Mouse (Mus musculus): ENCODE results near the gene Sdhc. TPM values are rescaled to one million over a fixed set of nuclear protein-coding genes. Genes with fewer than 3 reads are reported as not detected.

The Sdhc gene
- 295 and 310 TPM in 2 replicates for polyA plus RNA-seq (2014; fragmentation: Nextera tagmentation; extraction: Ambion mirVana)

DNA sequence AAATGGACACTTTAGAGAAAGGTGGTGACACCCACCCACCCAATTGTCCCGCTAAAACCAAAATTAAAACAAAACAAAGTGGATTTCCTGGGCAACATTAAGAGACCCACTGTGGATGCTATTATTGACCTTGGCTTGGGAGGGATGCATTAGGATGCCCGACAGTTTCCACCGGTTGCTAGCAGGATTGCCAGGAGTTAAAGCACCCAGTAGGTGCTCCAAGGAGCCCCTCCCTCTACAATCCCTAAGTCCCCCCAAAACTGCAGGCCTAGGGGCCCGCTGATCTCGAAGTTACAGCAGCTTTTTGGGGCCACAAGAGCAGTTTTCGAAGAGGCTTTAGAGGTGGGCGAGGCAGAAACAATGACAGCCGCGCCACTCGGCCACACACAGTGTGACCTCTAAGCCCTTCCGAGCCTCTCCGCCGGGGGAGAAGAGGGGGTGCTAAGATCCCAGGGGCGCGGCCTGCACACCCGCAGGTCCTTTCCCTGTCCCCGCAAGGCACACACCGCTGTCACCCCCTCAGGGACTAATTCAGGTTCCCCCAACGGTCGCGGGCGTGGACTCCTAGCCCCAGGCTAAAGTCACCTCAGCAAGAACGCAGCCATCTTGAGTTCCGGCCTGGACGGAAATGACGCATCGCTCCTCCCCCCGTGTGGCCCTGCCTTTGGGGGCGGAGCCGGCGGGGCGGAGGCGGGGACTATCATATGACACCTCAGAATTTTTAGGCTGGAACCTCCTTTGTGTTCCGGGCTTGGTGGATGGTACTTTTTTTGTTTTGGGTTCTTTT lies at the start of gene Sdhc, which contains the start of gene Mpz:
TSS of gene Sdhc (minus strand) at position 630 of the 787 bp plus-strand sequence.
TSS of gene Mpz (plus strand) at position 738 of the 787 bp plus-strand sequence.
- Histone ChIP-seq H3K27ac (replicated peaks; ENCODE audit: low read depth, low read length) (peak within 1 kb of the TSS; percentile 85), H3K4me2 (ENCODE audit: low read length) (peak within 1 kb of the TSS; percentile 91), H3K9ac (replicated peaks; ENCODE audit: low read length) (peak within 1 kb of the TSS; percentile 82), H3K36me3 (ENCODE audit: control insufficient read depth, insufficient read depth, low read length) (peaks cover 6% of the 10 kb centered on the region; the same call in 1 of the 2 replicates), H3K4me1 (ENCODE audit: control insufficient read depth, insufficient read depth, low read length) (peaks cover 13% of the 10 kb centered on the region), H3K9me3 (ENCODE audit: control insufficient read depth, low read length) (no peaks in the 10 kb centered on the region), H3K27me3 (ENCODE audit: control insufficient read depth, insufficient read depth, low read length) (no peaks in the 10 kb centered on the region), H3K4me3 (replicated peaks; ENCODE audit: low read depth, low read length) (peak within 1 kb of the TSS; percentile 79)
- ATAC-seq (ENCODE audit: low FRiP score, low TSS enrichment) (peak; percentile 95), DNase-seq (peak; percentile 97)
- WGBS = under 1% methylated on average over 34 of the region's 34 CpGs

DNA sequence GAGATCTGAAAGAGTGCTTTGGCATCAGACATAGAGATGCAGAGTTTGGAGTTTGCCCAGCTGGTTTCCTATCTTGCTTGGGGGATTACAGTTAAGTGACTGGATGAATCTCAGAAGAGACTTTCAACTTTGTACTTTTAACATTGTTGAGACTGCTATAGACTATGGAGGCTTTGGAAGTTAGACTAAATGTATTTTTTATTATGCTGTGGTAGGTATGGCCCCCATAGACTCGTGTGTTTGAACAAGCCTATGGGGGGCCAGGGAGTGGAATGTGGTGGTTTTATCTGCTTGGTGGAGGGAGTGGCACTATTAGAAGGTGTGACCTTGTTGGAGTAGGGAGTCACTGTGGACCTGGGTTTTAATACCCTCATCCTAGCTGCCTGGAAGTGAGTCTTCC lies 49.1 kb upstream of the Sdhc start:
- Histone ChIP-seq H3K9ac (replicated peaks; ENCODE audit: low read length) (no peak overlapping the region), H3K4me1 (ENCODE audit: control insufficient read depth, insufficient read depth, low read length) (peaks cover 13% of the 10 kb centered on the region), H3K27me3 (ENCODE audit: control insufficient read depth, insufficient read depth, low read length) (peaks cover 17% of the 10 kb centered on the region), H3K4me2 (ENCODE audit: low read length) (no peak overlapping the region), H3K9me3 (ENCODE audit: control insufficient read depth, low read length) (no peaks in the 10 kb centered on the region), H3K36me3 (ENCODE audit: control insufficient read depth, insufficient read depth, low read length) (no peaks in the 10 kb centered on the region), H3K4me3 (replicated peaks; ENCODE audit: low read depth, low read length) (no peak overlapping the region), H3K27ac (replicated peaks; ENCODE audit: low read depth, low read length) (no peak overlapping the region)
- 76% methylated on average over 1 of the region's 1 CpGs for WGBS
- ATAC-seq (ENCODE audit: low FRiP score, low TSS enrichment) (no peak), DNase-seq (no peak)

DNA sequence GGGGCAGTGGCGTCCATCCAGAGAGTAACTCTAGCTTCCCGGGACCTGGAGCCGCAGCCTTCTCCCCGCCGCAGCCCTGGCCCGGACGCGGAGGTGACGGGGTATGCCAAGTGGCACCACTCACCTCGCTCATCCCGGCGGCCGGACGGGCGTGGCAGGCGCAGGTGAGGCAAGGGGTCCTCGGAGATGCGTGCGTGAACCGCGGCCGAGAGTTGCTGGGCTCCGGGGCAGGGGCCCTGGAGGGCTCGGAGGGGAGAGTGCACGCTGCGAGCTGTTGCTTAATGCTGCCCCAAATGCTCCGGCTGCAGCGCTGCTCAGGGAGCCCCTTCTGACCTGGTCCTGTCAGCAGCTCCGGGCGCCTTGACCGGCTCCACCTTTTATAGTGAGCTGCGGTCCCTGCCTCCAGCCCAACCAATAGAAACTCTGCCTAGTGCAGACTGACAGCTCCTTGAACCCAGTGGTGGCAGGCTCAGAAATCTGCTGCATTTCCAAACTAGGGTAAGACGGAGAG lies 45.5 kb upstream of the Sdhc start, which contains the start of gene Pcp4l1:
TSS of gene Pcp4l1 (minus strand) at position 382 of the 511 bp plus-strand sequence.
- DNase-seq = peak; percentile 76
- Histone ChIP-seq H3K4me2 (ENCODE audit: low read length) (peak within 1 kb of the TSS; percentile 97), H3K9ac (replicated peaks; ENCODE audit: low read length) (peak within 1 kb of the TSS; percentile 57), H3K27me3 (ENCODE audit: control insufficient read depth, insufficient read depth, low read length) (peaks cover 17% of the 10 kb centered on the region), H3K4me3 (replicated peaks; ENCODE audit: low read depth, low read length) (peak within 1 kb of the TSS; percentile 63), H3K4me1 (ENCODE audit: control insufficient read depth, insufficient read depth, low read length) (peaks cover 36% of the 10 kb centered on the region), H3K27ac (replicated peaks; ENCODE audit: low read depth, low read length) (no peak within 1 kb of the TSS), H3K36me3 (ENCODE audit: control insufficient read depth, insufficient read depth, low read length) (no peaks in the 10 kb centered on the region), H3K9me3 (ENCODE audit: control insufficient read depth, low read length) (no peaks in the 10 kb centered on the region)
- WGBS = 0% methylated on average over 33 of the region's 33 CpGs
- peak; percentile 71 for ATAC-seq (ENCODE audit: low FRiP score, low TSS enrichment)

DNA sequence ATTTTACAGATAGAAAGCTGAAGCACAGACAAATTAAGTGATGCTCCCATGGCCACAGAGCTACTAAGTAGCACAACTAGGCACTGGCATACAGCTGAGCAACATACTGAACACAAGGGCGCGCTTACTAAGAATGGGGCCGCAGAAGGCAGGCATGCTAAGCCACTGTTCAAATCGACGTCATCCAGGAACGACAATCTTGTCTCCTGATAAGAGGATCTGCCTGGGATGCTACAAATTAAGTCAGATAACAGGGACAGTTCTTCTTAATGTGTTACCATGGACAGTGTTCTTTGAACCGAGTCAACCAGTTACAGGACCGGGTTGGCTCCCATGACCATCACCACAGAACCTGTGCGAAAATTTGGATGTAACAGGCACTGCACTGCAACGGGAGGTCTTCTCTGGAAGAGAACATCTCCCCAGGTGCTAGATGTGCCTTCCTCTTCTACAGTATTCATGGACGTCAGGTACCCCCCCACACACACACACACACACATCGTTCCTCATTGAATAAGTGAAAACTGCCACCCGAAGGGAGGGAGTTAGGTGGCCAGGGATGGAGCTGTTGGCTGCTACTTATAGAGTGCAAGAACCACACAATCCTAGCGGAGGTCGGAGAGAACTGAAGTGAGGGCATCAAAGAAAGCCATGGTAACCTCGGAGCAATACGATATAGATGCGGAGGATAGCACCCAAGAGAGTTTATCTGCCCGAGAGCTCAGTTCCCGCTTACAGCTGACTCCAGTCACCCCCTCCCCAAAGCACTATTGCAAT lies 44.8 kb upstream of the Sdhc start:
- no peak for ATAC-seq (ENCODE audit: low FRiP score, low TSS enrichment)
- WGBS = 4% methylated on average over 20 of the region's 20 CpGs

DNA sequence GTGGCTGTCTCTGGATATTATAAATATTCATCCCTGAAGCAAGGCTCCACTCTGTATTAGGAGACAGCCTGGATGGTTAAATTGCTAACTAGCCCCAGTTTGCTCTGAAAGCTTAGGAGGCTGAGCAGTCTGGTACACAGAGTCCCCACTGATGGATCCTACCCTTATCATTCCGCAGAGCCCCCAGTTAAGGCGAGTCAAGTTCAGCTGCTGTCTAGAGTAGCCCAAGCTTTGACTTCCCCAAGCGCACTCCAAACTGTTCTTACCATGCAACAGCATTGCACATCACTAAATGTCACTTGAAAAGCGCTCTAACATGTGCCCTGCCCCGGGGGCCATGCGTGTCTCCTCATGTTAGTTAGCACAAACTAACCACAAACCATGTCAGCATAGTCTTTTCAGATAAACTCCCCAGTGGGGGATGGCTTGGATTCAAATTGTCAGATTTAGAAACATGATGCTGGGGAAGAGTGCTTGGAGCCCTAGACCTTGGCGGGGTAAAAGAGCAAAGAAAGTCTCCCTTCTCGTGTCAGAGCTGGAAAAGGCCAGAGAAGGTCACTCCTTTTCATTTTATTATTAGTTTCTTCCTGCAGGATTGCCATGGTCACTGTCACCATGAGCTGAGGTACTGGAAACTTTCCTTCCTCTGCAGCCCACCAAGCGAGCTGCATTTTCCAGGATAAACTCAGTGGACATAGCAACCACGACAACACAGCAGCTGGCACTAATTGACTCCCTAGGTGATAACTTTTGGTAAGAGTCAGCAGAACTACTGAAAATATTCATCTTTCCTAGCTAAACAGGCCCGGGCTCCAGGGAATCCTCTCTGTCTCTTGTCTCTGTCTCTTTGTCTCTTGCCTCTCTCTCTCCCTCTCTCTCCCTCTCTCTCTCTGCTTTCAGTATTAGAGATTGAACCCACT lies 43.8 kb upstream of the Sdhc start:
- peak overlapping the region; percentile 97 for H3K4me2 ChIP-seq (ENCODE audit: low read length)
- no peaks in the 10 kb centered on the region for H3K9me3 ChIP-seq (ENCODE audit: control insufficient read depth, low read length)
- 24% methylated on average over 11 of the region's 11 CpGs for WGBS
- no peaks in the 10 kb centered on the region for H3K36me3 ChIP-seq (ENCODE audit: control insufficient read depth, insufficient read depth, low read length)
- peak overlapping the region; percentile 27 for H3K4me3 ChIP-seq (replicated peaks; ENCODE audit: low read depth, low read length)
- H3K27me3 ChIP-seq (ENCODE audit: control insufficient read depth, insufficient read depth, low read length) = peaks cover 17% of the 10 kb centered on the region
- H3K4me1 ChIP-seq (ENCODE audit: control insufficient read depth, insufficient read depth, low read length) = peaks cover 40% of the 10 kb centered on the region
- ATAC-seq (ENCODE audit: low FRiP score, low TSS enrichment) (no peak), DNase-seq (peak; percentile 36)
- H3K27ac ChIP-seq (replicated peaks; ENCODE audit: low read depth, low read length) = no peak overlapping the region
- H3K9ac ChIP-seq (replicated peaks; ENCODE audit: low read length) = no peak overlapping the region

More for the DNA sequence above, 44.8 kb upstream of the Sdhc start:
- DNase-seq = peak; percentile 55
- Histone ChIP-seq H3K4me2 (ENCODE audit: low read length) (peak overlapping the region; percentile 97), H3K9ac (replicated peaks; ENCODE audit: low read length) (peak overlapping the region; percentile 57; the same call in 1 of the 2 replicates), H3K9me3 (ENCODE audit: control insufficient read depth, low read length) (no peaks in the 10 kb centered on the region), H3K4me1 (ENCODE audit: control insufficient read depth, insufficient read depth, low read length) (peaks cover 36% of the 10 kb centered on the region), H3K27me3 (ENCODE audit: control insufficient read depth, insufficient read depth, low read length) (peaks cover 17% of the 10 kb centered on the region), H3K27ac (replicated peaks; ENCODE audit: low read depth, low read length) (no peak overlapping the region), H3K36me3 (ENCODE audit: control insufficient read depth, insufficient read depth, low read length) (no peaks in the 10 kb centered on the region), H3K4me3 (replicated peaks; ENCODE audit: low read depth, low read length) (peak overlapping the region; percentile 63)

DNA sequence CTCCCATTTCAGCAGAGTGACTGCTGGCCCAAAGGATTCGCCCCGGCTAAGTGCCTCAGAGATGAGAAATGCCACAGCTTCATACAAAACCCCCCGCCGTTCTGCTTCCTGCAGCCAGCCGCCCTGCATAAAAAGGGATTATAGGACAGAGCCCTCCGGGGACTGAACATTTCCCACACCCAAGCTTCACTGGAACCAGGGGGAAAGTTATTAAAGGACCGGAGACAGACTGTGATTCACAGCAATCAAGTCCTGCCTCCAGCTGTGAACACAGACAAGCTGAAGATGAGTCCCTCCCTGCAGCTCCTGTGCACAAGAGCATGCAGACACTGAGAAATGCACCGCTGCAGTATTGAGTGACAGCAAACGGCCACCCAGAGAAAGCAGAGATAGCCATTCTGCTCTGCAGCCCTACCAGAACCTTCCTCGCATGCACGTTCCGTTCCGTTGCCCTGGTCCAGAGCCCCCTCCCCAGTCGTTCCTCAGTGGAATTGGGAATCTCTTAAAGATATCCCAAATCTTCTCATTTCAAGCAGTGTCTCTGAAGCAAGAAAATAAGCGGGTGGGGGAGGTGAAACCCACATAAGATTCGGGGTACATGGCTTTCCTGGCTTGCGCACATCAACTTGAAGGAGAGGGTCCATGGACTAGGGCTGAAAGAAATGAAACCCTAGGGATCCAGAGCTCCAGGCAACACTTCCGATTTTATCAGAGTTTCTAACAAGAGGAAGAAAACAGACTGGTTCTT lies 42.9 kb upstream of the Sdhc start:
- DNase-seq = peak; percentile 83
- peak; percentile 49; the same call in 1 of the 2 replicates for ATAC-seq (ENCODE audit: low FRiP score, low TSS enrichment)
- Histone ChIP-seq H3K4me3 (replicated peaks; ENCODE audit: low read depth, low read length) (peak overlapping the region; percentile 27), H3K9ac (replicated peaks; ENCODE audit: low read length) (peak overlapping the region; percentile 3), H3K9me3 (ENCODE audit: control insufficient read depth, low read length) (no peaks in the 10 kb centered on the region), H3K27ac (replicated peaks; ENCODE audit: low read depth, low read length) (peak overlapping the region; percentile 62), H3K27me3 (ENCODE audit: control insufficient read depth, insufficient read depth, low read length) (peaks cover 17% of the 10 kb centered on the region), H3K4me1 (ENCODE audit: control insufficient read depth, insufficient read depth, low read length) (peaks cover 46% of the 10 kb centered on the region), H3K36me3 (ENCODE audit: control insufficient read depth, insufficient read depth, low read length) (no peaks in the 10 kb centered on the region), H3K4me2 (ENCODE audit: low read length) (peak overlapping the region; percentile 97)
- under 1% methylated on average over 18 of the region's 18 CpGs for WGBS

DNA sequence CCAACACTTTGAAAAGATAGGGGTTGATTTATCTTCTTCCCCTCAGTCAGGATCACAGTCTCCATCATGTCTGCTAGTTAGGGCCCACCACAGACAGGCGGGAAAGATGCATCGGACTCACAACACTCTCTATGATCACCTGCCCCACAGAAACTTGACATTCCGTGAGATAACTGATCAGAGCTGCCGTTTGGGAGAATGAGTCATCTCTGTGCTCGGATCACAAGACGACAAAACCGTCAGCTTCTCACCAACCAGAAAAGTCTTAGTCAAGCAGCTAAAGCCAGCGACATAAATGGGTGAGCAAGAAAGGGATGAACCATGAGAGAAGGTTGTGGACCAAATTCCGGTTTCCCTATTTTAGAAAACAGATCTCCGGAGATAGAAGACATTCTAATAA lies 41.9 kb upstream of the Sdhc start:
- WGBS = 37% methylated on average over 10 of the region's 10 CpGs
- peaks cover 46% of the 10 kb centered on the region for H3K4me1 ChIP-seq (ENCODE audit: control insufficient read depth, insufficient read depth, low read length)
- no peak overlapping the region for H3K27ac ChIP-seq (replicated peaks; ENCODE audit: low read depth, low read length)
- H3K4me2 ChIP-seq (ENCODE audit: low read length) = peak overlapping the region; percentile 97; the same call in 1 of the 2 replicates
- no peaks in the 10 kb centered on the region for H3K36me3 ChIP-seq (ENCODE audit: control insufficient read depth, insufficient read depth, low read length)
- H3K4me3 ChIP-seq (replicated peaks; ENCODE audit: low read depth, low read length) = no peak overlapping the region
- DNase-seq (peak; percentile 3), ATAC-seq (ENCODE audit: low FRiP score, low TSS enrichment) (no peak)
- H3K9me3 ChIP-seq (ENCODE audit: control insufficient read depth, low read length) = no peaks in the 10 kb centered on the region
- peaks cover 16% of the 10 kb centered on the region for H3K27me3 ChIP-seq (ENCODE audit: control insufficient read depth, insufficient read depth, low read length)
- no peak overlapping the region for H3K9ac ChIP-seq (replicated peaks; ENCODE audit: low read length)

Measured in midbrain, embryonic 14.5 days (tissue).